Comparison of ENCODE assay signal across 9 mouse cellular contexts in genomic region chr1:168291001-168291642, GRCm38 (mm10).
A peak's percentile ranks its signal among the peaks of the same experiment; 100 is the strongest.
DNase-seq lines count a peak whose midpoint lies in the region; ATAC-seq lines count a peak whose summit lies in the region.
"Had no signal": no experiment of that assay in that cellular context is flagged by ENCODE, and none has a peak within 500 bp of the region (broad histone marks: within the 10 kb centered on the region; RNA-seq: fewer than 3 reads in every experiment).

No protein-coding gene starts in this region.

- no peaks in the 10 kb centered on the region for H3K36me3 ChIP-seq in neural tube, embryonic 11.5 days (ENCODE audit: control insufficient read depth, insufficient read depth, low read length)

- H3K4me3 ChIP-seq in neural tube, embryonic 11.5 days (ENCODE audit: low read depth, low read length) = no peak overlapping the region

- H3K4me2 ChIP-seq in neural tube, embryonic 11.5 days (ENCODE audit: low read depth) = no peak overlapping the region

- DNase-seq in neural tube, embryonic 11.5 days (ENCODE audit: low spot score) = no peak
- DNase-seq in neural tube, embryonic 10.5 days (ENCODE audit: extremely low spot score, low spot score) = no peak
- DNase-seq in cerebellum, adult 11-12 months = peak; percentile 52
- peak; percentile 77 to 86 for DNase-seq in heart, adult 9 months (ENCODE audit: low spot score in 2 of 2)
- peak; percentile 52 to 54 for DNase-seq in kidney, adult 8-10 months
- DNase-seq in lung, postnatal 36 days = peak; percentile 85
- no peak for DNase-seq in thymus, postnatal 25 days
- DNase-seq in urinary bladder, postnatal 25 days (ENCODE audit: low spot score) = no peak

- H3K9ac ChIP-seq in neural tube, embryonic 11.5 days (ENCODE audit: low read length) = no peak overlapping the region

- H3K27ac ChIP-seq in neural tube, embryonic 11.5 days (ENCODE audit: low read depth, low read length) = peak overlapping the region; percentile 20; the same call in 1 of the 2 replicates

- no peaks in the 10 kb centered on the region for H3K27me3 ChIP-seq in neural tube, embryonic 11.5 days (ENCODE audit: control insufficient read depth, insufficient read depth, low read length)
- H3K27me3 ChIP-seq: Patski had no signal

- ATAC-seq in neural tube, embryonic 11.5 days (ENCODE audit: insufficient read depth, low FRiP score, low TSS enrichment) = 0 out of 2 replicates have a peak, but pooled peaks have one; percentile 5
- ATAC-seq: Patski had no signal

- no peaks in the 10 kb centered on the region for H3K9me3 ChIP-seq in neural tube, embryonic 11.5 days (ENCODE audit: control insufficient read depth, low read length)

- peaks cover 53% of the 10 kb centered on the region for H3K4me1 ChIP-seq in neural tube, embryonic 11.5 days (ENCODE audit: control insufficient read depth, insufficient read depth, low read length)

- WGBS in neural tube, embryonic 11.5 days = 68% methylated on average over 11 of the region's 11 CpGs

Comparison
In these comparisons a context has a peak if more than half of its experiments do, and no peak if none do; other contexts are left out.
1. DNase-seq: peak in cerebellum, adult 11-12 months (single experiment), heart, adult 9 months (2 of 2), kidney, adult 8-10 months (2 of 2) and lung, postnatal 36 days (single experiment); none in neural tube, embryonic 11.5 days (single experiment), neural tube, embryonic 10.5 days (single experiment), thymus, postnatal 25 days (single experiment) and urinary bladder, postnatal 25 days (single experiment).